Mouse (Mus musculus) embryo, embryonic 11.5 days (tissue): ENCODE measurements at regions not wholly inside any gene's neighbourhood (a gene's known extent, or its start where the extent isn't known, plus 50 kb on each side); places are given as distances from the start of the nearest gene placed in this dataset.
"Not testable (repeated sequence)": the region's sequence is repeated elsewhere in the genome, so short reads cannot be mapped to it uniquely, and the experiment has no call there.

Experiments
- DNase-seq: peaks from one replicate; pipeline ENCODE4 v3.0.0-alpha.2; 2012; ENCODE audit warnings: low read depth, low spot score

DNA sequence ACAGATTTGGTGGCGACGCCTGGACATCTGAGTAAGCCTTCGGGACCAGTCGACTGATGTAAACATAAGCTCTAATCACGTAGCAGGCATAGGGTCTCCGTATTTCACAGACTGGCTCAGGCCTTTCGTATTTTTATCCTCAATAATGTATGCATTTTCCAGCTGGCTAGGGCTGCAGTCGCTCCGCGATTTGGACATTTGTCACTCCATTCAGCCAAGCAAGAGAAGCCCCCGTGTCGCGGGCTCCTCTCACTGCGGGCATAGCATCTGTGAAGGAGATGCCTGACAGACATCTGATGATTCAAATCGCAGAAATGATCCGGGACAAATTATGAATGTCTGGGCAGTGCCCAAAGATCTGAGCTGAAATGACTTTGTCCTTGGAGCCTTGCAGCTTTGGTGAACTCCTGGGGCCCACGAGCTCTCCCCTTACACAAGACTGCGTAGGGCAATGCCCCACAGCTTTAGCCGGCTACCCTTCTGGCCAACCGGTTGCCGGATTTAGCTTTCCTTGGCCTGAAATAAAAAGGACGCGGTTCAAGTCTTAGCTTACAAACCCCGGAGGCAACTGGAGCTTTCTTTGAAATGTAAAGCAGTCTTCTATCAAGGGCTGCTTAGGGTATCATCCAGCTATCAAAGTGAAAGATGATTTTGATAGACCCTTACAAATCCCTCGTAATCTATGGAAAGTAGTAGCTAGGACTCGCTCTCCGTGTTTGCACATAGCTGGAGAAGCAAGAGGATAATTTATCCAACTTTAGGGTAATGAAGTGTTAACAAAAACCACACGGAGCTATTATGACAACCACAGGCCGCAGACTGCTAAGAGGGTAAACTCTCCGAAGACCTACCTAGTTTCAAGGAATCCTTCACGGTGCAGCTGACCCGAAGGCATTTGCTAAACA lies 270.6 kb downstream of the Etnk1 start:
- DNase-seq, result no peak

DNA sequence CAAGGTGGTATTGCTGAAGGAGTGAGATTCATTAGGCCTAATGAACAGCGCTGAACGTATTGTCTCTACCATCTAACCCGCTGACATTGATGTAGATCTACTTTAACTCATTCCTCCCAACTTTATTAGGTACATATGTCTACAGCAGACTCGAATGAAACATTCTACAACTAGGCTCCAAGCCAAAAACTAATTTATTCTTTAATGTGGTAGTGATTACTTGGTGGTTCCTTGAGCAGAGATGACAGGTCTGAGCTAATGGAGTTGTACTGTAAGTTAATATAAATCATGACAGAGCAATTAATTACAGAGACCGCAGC lies 271.2 kb downstream of the Etnk1 start:
- peak; percentile 23 for DNase-seq

DNA sequence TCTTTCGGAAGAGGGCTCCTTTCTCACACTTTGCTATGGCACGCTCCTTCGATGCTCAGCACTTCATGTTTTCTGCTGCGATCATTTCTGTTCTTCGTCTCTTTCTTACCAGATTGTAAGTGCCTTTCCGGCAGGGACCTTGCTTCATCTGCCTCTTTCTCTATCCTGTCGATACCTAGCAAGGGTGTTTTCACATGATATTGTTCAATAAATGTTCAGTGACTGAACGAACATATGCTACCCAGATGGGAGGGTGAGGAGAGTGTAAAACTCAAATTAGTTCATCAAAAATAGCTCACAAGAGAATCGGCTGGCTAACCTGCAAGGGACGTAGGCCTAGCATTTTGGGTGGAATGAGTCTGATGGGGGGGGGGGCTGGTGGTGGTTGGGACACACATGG lies 272.5 kb downstream of the Etnk1 start:
- no peak for DNase-seq

DNA sequence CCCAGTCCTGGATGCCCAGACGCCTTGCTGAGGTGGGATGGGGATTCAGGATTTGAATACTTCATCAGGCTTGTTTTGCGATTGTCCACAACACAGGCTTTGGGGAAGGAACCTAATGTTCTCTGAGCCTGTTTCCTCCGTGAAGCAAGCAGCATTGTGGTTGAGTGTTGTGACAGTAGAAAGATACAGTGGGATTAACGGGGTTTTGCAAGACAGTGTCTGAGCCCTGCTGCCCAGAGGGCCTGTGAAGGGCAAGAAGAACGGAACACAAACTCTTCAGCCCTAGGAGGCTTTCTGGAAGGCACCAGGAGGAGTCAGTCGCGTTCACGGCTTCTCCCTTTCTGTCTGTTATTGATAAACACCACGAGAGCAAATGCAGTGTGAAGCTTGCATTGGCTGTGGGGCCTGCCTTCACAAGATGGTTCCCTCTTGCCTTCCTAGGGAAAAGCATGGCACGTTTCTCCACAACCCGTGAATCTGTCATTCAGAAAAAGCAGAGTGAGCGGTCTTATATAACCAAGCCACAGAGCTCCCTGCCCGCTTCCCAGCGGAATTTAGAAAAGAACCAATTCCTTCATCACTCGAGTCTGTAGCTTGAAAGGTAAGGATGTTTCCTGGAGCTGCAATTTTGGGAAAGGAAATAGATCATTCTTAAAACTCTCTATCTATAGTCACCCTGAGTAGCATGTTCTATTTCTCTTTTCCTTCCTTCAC lies 273.4 kb downstream of the Etnk1 start:
- no peak for DNase-seq

DNA sequence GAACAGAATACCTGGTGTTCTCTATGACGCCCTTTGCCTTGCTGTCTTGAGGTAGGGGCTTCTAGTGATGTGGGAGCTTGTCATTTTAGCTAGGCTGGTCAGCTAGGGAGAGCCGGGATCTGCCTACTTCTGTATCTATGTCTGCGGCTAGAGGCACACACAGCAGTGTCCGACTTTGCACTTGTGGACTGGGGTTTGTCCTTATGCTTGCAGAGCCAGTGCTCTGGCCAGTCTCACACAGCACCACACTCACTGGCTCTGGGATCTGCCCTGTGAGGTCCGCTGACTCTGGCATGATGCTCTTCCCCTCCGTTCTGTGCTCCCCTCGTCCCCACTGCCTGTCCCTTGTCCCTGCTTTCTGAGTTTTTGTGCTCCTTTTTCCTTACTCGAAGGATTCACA lies 275.3 kb downstream of the Etnk1 start:
- DNase-seq, result no peak

DNA sequence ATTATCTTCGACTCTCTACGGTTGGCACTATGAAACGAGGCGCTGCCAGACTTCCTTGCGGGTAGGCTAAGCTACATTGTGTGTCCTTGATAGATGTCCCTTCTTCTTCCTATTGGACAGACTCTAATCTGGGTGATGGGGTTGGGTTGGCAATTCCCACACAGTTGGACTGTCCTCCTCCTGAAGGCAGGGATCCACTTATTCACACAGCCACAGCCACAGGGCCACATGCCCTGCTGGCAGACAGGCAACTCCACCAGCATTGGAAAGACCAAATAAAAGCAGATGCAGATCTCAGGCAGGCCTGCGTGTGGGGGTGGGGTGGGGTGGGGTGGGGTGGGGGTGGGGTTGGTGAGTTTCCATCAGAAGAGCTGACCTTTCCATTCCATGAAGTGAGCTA lies 276.4 kb downstream of the Etnk1 start:
- no peak for DNase-seq

DNA sequence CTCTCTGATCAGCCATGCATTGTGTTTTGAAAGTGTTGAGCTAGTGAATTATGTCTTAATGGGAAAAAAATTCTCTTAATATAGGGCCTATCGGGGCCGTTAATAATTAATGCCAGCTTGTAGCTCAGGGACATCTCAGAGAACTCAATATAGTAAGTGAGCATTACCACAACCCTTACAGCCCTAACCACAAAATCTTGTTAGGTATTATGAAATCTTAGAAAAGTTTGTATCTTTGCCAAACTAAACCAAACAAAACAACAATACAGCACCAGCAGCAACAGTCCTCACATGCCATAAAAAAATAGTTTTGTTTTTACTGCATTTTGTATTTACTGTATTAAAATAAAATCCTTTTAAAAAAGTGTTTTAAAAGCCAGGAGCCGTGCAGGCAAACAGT lies 277.8 kb downstream of the Etnk1 start:
- DNase-seq, result no peak

DNA sequence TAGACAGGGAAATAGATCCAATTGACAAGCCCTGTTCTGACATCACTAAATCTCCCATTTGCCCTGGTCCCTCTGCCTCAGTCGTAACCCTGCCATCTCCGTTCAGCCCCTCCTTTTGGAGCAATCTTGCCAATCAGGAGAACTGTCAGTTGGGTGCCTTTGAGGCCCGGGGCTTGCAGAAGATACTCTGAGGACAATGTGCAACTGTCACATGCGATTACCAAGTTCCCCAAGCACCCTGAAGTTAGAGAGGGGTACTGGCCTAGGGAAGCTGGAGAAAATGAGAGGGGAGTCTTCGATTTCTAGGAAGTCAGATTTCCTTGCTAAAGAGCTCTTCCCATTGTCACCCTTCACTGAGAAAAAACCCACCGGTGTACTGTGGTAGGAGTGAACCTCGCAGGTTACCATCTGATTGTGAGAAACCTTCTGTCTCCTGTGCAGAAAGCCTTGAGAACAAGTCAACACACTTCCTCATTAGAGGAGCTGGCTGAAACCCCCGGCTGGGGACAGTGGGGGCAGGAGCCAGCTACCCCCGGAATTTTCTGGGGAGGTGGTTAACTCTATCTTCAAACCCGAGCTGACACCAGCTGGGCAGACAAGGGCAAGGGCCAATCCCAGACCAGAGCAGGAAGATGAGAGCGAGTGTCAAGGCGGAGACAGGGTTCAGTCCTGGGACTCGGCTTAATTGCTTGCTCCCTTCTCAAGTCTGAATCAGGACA lies 279.0 kb downstream of the Etnk1 start:
- no peak for DNase-seq

DNA sequence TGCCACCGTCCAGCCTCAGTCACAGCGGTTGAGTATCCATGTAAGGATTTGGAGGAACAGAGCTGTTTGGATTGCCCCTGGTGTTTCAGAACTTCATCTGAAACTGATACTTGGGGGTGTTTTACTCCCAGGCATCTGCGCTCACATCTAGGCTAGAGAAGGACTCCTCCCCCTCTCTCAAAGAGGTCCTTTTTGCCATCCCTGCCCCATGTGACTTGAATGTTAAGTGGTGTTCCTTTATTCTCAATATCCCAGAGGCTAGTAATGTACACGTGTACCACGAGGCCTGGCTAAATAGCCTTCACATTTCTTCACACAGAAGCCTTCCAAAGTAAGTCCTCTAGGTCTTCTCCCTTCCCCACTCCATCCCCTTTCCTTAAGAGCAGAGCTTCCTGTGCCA lies 280.0 kb downstream of the Etnk1 start:
- no peak for DNase-seq

DNA sequence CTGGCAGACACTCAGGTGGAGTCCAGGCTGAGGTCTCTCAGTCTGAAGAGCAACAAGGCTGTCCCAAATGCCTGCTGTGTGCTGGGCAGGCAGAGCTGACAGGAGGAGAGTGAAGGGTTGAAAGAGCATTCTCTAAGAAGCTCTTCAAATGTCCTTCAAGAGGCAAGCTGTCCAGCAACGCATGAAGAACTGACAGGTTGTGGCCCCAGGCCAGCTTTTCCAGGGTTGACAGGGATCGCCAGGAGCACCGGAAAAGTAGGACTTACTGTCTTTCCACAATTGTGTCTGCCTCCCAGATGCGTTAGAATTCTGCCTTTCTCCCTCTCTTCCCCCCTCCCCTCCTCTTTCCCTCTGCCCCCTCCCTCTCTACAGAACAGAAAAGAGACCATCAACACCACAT lies 282.1 kb downstream of the Etnk1 start:
- DNase-seq, result no peak

DNA sequence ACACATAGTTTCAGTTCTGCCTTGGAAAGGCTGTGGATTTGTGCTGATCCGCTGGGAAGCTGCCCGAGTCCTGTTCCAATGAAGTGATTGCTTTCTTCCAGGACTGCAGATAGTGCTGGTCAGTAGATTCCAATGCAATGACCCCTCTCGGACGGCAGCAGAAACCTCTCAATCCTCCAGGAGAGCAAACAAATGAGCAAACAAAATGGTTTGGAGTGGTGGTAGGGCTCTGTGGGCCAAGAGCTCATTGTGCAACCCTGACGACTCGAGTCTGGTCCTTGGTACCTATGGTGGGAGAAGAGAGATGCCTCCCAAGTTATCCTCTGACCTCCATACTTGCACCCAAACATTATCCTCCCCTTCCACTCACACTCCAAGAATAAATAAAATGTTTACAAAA lies 284.8 kb downstream of the Etnk1 start:
- no peak for DNase-seq

DNA sequence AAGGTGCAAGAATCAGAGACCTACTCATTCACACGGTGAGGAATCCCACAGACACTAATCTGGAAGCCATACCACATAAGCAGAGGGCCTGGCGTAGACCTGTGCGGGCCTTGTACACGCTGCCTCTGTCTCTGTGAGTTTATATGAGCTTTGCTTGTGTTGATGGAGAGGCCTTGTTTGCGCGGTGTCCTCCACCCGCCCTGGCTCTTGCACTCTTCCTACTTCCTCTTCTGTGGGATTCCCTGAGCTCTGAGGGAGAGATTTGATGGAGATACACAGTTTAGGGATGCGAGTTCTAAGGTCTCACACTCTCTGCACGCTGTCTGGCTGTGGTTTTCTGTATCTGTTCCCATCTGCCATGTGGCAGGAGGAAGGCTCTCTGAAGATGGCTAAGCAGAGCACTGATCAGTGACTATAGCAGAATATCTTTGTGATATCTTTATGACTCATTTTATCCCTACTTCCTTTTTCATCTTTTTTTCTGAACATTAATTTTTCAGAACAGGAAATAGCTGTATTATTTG lies 287.7 kb downstream of the Etnk1 start:
- no peak for DNase-seq

DNA sequence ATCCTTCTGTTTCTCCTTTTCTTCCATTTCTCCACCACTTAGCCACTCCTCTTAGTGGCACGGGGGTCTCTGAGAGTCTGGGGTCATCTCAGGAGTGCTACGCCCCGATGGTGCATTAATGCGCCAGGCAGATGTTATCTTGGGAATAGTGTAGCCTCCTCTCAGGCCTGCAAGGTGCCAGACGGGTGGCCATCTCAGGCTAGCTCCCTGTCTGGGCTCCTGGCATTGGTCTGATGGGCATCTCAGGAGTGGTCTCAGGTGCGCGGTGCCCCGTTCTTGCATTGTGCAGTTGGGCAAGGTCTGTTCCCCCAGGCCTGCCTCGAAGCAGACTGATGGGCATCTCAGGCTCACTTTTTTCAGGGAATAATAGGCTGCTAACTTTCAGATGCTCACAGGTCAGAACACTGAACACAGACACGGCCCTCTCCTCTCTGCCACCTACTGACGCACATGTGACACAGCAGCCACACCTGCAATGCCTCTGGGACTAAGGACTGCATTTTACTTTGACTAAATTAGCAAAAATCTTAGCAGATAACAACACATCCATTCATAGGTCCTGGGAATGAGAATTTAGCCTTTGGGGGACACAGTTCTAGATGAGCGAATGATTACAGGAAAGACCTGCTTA lies 298.0 kb downstream of the Etnk1 start:
- DNase-seq, result no peak

DNA sequence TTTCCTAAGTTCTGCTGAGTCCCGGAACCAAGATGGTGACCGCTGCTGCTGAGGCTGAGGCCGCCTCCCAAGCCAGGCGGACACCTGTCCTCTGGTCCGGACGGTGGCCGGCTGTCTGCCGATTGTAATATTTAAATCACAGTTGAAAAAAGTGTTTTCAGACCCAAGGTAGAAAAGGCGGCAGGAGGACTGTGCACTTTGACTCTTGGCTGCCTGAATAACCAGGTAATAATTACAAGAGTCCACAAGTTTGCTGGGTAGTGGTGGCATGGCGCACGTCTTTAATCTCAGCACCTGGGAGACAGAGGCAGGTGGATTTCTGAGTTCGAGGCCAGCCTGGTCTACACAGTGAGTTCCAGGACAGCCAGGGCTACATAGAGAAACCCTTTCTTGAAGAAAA lies 305.7 kb downstream of the Etnk1 start:
- not testable (repeated sequence) for DNase-seq

DNA sequence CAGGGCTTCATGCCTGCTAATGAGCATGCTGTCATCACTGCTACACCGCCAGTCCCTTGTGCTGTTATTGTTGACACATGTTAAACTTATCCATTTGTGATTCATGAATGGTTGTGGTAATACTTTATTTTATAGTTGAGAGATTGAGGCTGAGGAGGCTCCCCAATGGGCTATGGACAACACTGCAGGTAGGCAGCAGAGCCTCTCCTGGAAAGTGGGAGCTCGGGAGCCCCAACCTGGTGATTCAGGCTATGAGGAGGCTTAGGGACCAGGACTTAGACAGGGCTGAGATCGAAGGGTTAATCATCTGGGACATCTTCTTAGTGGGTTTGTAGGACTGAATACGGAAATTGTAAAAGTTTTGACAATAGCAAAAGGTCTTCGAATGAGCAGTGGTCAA lies 307.4 kb downstream of the Etnk1 start:
- DNase-seq, result no peak

DNA sequence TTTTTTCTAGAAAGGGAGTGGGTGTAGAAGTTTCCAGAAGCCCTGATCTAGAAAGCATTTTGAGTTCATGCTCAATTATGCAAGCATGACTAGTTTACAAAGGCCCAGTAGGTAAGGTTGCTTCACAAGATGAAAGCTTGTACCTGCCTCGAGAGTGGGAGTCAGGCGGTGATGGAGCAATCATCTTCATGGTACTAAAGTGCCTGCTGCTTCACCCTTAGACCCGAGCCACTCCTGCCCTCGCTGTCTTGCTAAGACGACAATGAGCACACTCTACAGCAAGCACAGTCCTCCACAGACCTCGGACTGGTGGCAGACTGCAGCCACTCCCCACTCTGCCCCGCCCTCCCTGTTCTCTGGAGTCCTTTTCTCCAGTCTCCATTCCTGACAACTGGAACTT lies 308.3 kb downstream of the Etnk1 start:
- DNase-seq, result no peak

DNA sequence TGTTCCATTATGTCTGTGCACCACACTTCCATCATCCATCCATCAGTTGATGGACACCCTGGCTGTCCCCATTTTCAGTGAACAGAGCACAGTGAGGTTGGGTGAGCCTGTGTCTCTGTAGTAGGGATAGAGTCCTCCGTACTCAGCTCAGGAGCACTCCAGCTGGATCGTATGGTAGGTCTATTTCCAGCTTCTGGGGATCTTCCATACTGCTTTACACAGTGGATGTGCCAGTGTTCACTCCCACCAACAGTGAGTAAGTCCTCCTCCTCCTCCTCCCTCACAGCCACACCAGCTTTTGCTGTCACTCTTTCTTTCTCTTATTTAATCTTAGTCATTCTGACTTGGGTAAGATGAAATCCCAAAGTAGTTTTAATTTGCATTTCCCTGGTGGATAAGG lies 310.4 kb downstream of the Etnk1 start:
- DNase-seq, result no peak

DNA sequence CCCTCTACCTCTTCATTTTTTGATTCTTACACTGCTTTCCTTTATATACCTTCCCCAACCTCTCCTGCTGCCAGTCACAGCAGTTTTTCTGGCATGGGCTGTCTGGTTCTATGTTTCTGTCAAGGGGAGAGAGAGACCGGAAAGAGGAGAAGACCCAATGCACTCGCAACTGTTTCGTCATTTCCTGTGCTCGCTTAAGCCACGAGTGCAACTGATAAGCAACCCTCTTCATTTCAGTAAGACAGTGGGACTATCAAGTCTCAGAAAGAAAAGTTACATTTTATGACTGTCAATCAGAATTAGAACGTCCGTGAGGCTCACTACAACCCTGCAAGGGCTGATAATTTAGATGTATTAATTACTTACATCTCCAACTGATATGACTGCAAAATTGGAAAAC lies 312.2 kb downstream of the Etnk1 start:
- no peak for DNase-seq

DNA sequence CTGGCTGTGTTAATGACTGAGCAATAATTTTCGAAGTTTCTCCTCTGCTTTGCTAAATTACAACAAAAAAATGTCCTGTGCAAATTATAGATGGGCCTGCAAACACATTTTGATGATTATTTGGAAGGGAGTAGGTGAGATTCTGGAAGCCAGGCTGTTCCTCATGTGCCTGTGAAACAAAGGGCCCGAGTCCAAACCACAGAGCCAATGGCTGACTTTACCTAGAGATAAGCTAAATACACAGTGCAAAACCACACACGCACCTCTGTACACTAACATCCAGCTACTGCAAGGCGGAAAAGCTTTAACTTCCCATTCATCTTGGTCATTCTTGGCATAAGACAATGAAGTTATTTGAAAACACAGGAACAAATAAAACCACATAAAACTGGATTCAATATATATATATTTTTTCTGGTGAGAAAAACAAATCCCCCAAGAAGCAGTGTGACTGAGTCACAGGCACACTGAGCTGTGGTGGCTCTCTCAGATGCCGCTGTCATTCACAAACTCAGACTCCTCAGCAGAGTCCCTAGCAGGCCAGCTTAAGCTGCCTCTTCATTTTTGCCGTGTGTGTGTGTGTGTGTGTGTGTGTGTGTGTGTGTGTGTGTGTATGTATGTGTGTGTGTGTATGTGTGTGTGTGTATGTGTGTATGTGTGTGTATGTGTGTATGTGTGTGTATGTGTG lies 312.8 kb downstream of the Etnk1 start:
- no peak for DNase-seq

DNA sequence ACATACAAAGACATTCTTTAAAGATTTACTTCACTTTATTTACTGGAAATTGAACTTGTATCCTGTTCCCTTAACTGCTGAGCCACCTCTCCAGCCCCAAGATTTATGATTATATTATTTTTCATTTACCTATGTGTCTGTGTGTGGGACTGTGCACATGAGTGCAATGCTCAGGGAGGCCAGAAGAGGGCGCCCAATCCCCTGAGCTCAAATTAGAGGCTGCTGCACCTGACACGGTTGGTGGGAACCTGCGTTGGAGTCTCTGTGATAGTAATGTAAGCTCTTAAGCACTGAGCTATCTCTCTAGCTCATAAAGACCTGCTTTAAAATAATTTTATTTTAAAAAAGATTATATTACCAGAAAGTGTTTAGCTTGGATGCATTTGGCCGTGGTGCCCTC lies 315.3 kb downstream of the Etnk1 start:
- DNase-seq, result no peak

DNA sequence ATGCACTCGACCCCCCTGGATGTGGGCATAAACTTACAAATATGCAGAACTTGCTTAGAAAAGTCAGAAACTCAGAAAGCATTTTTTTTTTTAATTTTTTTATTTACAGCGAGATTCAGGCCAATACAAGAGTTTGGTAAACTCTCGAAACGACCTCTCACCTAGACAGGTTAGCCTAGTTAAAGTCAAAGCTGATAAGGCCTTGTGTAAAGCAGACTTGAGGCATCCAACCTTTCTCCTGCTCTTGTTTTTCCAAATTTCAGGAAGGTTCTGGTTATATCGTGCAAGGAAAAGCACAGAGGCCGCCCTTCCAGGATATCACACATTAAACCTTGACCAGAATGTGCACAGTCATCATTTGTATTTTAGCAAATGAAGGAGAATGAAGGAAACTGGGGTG lies 315.8 kb downstream of the Etnk1 start:
- no peak for DNase-seq
